Mouse (Mus musculus) CH12.LX (cell line): ENCODE results near the gene 4930535I16Rik. TPM values are rescaled to one million over a fixed set of nuclear protein-coding genes. Genes with fewer than 3 reads are reported as not detected.

Experiments used
- DNase-seq: peaks from one replicate; pipeline ENCODE4 v3.0.0-alpha.2; 2013; ENCODE audit errors: extremely low read depth
- H3K27ac ChIP-seq: 2 replicates; pipeline ENCODE4 v1.5.1; 2012; ENCODE audit warnings: low read depth, mild to moderate bottlenecking, control low read depth, moderate library complexity; ENCODE audit not compliant: insufficient read depth
- H3K27me3 ChIP-seq: replicated peaks from 2 replicates; pipeline ENCODE3; 2012; ENCODE audit warnings: inconsistent platforms
- H3K36me3 ChIP-seq, 2 experiments: replicated peaks in 1 of 2; 2 replicates each; pipeline versions ENCODE3 to v1.6.1; 2012; ENCODE audit warnings: inconsistent platforms in 1 of 2, low read length in 1 of 2, mild to moderate bottlenecking in 1 of 2, mixed read lengths in 1 of 2, moderate library complexity in 1 of 2; ENCODE audit not compliant: control insufficient read depth in 1 of 2, insufficient read depth in 1 of 2
- H3K4me1 ChIP-seq, 2 experiments: 2 replicates each; pipeline ENCODE4 v1.6.1; 2012; ENCODE audit warnings: inconsistent platforms in 1 of 2, moderate library complexity in 1 of 2; ENCODE audit not compliant: insufficient read depth in 2 of 2, control insufficient read depth in 1 of 2
- H3K4me2 ChIP-seq: 2 replicates; pipeline ENCODE4 v1.6.1; 2012; ENCODE audit warnings: low read depth, mild to moderate bottlenecking, control low read depth; ENCODE audit not compliant: poor library complexity, insufficient read depth, severe bottlenecking
- H3K4me3 ChIP-seq, 3 experiments: fragments of 150-350 bp in 1 of 3; sonication (generic) in 1 of 3; replicated peaks in 1 of 3; 2 replicates each; pipeline versions ENCODE3 to v1.5.1; 2011 to 2012; ENCODE audit warnings: low read depth in 2 of 3, low read length in 2 of 3, mild to moderate bottlenecking in 2 of 3, moderate library complexity in 2 of 3, control low read depth in 1 of 3, improper control_type of control experiment in 1 of 3, inconsistent platforms in 1 of 3, mixed read lengths in 1 of 3; ENCODE audit not compliant: poor library complexity in 1 of 3
- H3K79me2 ChIP-seq: replicated peaks from 2 replicates; pipeline ENCODE4 v1.6.1; 2012; ENCODE audit warnings: mild to moderate bottlenecking, moderate library complexity; ENCODE audit not compliant: control insufficient read depth, poor library complexity, insufficient read depth, severe bottlenecking; ENCODE audit errors: extremely low read depth
- H3K9ac ChIP-seq: 2 replicates; pipeline ENCODE4 v1.6.1; 2012; ENCODE audit warnings: low read depth, mild to moderate bottlenecking, control low read depth, moderate library complexity; ENCODE audit not compliant: insufficient read depth
- H3K9me3 ChIP-seq: replicated peaks from 2 replicates; pipeline ENCODE3; 2012; ENCODE audit warnings: low read length, inconsistent platforms, mixed read lengths
- BHLHE40 ChIP-seq: IDR thresholded peaks from 2 replicates; pipeline ENCODE4 v1.6.1; 2011; ENCODE audit warnings: mild to moderate bottlenecking, low read depth, low read length, improper control_type of control experiment
- CHD2 ChIP-seq: IDR thresholded peaks from 2 replicates; pipeline ENCODE4 v1.6.1; 2011; ENCODE audit warnings: low read length, improper control_type of control experiment
- CTCF ChIP-seq, 2 experiments: IDR thresholded peaks in 1 of 2; conservative IDR thresholded peaks in 1 of 2; 2 replicates each; pipeline ENCODE4 v1.5.1; 2011 to 2012; ENCODE audit warnings: low read depth in 2 of 2, low read length in 2 of 2, improper control_type of control experiment in 1 of 2, inconsistent platforms in 1 of 2, mild to moderate bottlenecking in 1 of 2, moderate library complexity in 1 of 2
- E2F4 ChIP-seq: IDR thresholded peaks from 2 replicates; pipeline ENCODE4 v1.6.1; 2011; ENCODE audit warnings: low read depth, low read length, improper control_type of control experiment; ENCODE audit not compliant: insufficient replicate concordance
- ELF1 ChIP-seq: IDR thresholded peaks from 2 replicates; pipeline ENCODE4 v1.6.1; 2014; ENCODE audit warnings: low read depth, mild to moderate bottlenecking, inconsistent platforms, low read length, improper control_type of control experiment
- ETS1 ChIP-seq: conservative IDR thresholded peaks from 2 replicates; pipeline ENCODE4 v1.6.1; 2012; ENCODE audit warnings: low read depth, mild to moderate bottlenecking, inconsistent platforms, low read length, improper control_type of control experiment, moderate library complexity
- GABPA ChIP-seq: IDR thresholded peaks from 2 replicates; pipeline ENCODE4 v1.6.1; 2012; ENCODE audit warnings: low read depth, low read length, improper control_type of control experiment, inconsistent platforms; ENCODE audit not compliant: insufficient replicate concordance
- HCFC1 ChIP-seq: IDR thresholded peaks from 2 replicates; pipeline ENCODE4 v1.6.1; 2012; ENCODE audit warnings: low read depth, mild to moderate bottlenecking, inconsistent platforms, low read length, improper control_type of control experiment
- IRF4 ChIP-seq: IDR thresholded peaks from 2 replicates; pipeline ENCODE4 v1.6.1; 2014; ENCODE audit warnings: low read depth, mild to moderate bottlenecking, inconsistent platforms, low read length, improper control_type of control experiment
- JUN ChIP-seq: IDR thresholded peaks from 2 replicates; pipeline ENCODE4 v1.6.1; 2011; ENCODE audit warnings: low read depth, mild to moderate bottlenecking, low read length, improper control_type of control experiment, moderate library complexity; ENCODE audit not compliant: insufficient read depth
- JUND ChIP-seq: conservative IDR thresholded peaks from 2 replicates; pipeline ENCODE4 v1.6.1; 2011; ENCODE audit warnings: low read depth, low read length, improper control_type of control experiment
- KAT2A ChIP-seq: IDR thresholded peaks from 2 replicates; pipeline ENCODE4 v1.6.1; 2012; ENCODE audit warnings: low read length, improper control_type of control experiment, inconsistent platforms; ENCODE audit not compliant: insufficient replicate concordance
- MAFK ChIP-seq: IDR thresholded peaks from 2 replicates; pipeline ENCODE4 v1.6.1; 2011; ENCODE audit warnings: low read length, improper control_type of control experiment; ENCODE audit not compliant: insufficient replicate concordance
- MAX ChIP-seq: IDR thresholded peaks from 2 replicates; pipeline ENCODE4 v1.6.1; 2011; ENCODE audit warnings: low read length, improper control_type of control experiment
- MAZ ChIP-seq: IDR thresholded peaks from 2 replicates; pipeline ENCODE4 v1.6.1; 2012; ENCODE audit warnings: low read depth, mild to moderate bottlenecking, inconsistent platforms, low read length, improper control_type of control experiment, moderate library complexity
- MXI1 ChIP-seq: IDR thresholded peaks from 2 replicates; pipeline ENCODE4 v1.6.1; 2011; ENCODE audit warnings: mild to moderate bottlenecking, low read depth, low read length, improper control_type of control experiment
- MYC ChIP-seq: IDR thresholded peaks from 2 replicates; pipeline ENCODE4 v1.6.1; 2011; ENCODE audit warnings: low read depth, mild to moderate bottlenecking, improper control_type of control experiment, low read length
- NELFE ChIP-seq: IDR thresholded peaks from 2 replicates; pipeline ENCODE4 v1.6.1; 2011; ENCODE audit warnings: low read depth, low read length, improper control_type of control experiment
- NRF1 ChIP-seq: IDR thresholded peaks from 2 replicates; pipeline ENCODE4 v1.6.1; 2014; ENCODE audit warnings: low read depth, mild to moderate bottlenecking, inconsistent platforms, low read length, improper control_type of control experiment, moderate library complexity
- POLR2A ChIP-seq: IDR thresholded peaks from 2 replicates; pipeline ENCODE4 v1.6.1; 2011; ENCODE audit warnings: low read depth, mild to moderate bottlenecking, improper control_type of control experiment, low read length
- POLR2AphosphoS2 ChIP-seq: IDR thresholded peaks from 2 replicates; pipeline ENCODE4 v1.6.1; 2011; ENCODE audit warnings: low read depth, low read length, improper control_type of control experiment
- RAD21 ChIP-seq: IDR thresholded peaks from 2 replicates; pipeline ENCODE4 v1.6.1; 2011; ENCODE audit warnings: low read depth, mild to moderate bottlenecking, low read length, improper control_type of control experiment, moderate library complexity
- RCOR1 ChIP-seq: conservative IDR thresholded peaks from 2 replicates; pipeline ENCODE4 v1.6.1; 2012; ENCODE audit warnings: low read depth, mild to moderate bottlenecking, inconsistent platforms, low read length, improper control_type of control experiment
- SIN3A ChIP-seq: IDR thresholded peaks from 2 replicates; pipeline ENCODE4 v1.6.1; 2012; ENCODE audit warnings: low read length, improper control_type of control experiment, inconsistent platforms
- SMC3 ChIP-seq: IDR thresholded peaks from 2 replicates; pipeline ENCODE4 v1.6.1; 2011; ENCODE audit warnings: low read depth, low read length, improper control_type of control experiment
- TBP ChIP-seq: conservative IDR thresholded peaks from 2 replicates; pipeline ENCODE4 v1.6.1; 2011; ENCODE audit warnings: low read depth, low read length, improper control_type of control experiment
- TCF12 ChIP-seq: IDR thresholded peaks from 2 replicates; pipeline ENCODE4 v1.6.1; 2014; ENCODE audit warnings: low read depth, mild to moderate bottlenecking, inconsistent platforms, low read length, improper control_type of control experiment
- UBTF ChIP-seq: IDR thresholded peaks from 2 replicates; pipeline ENCODE4 v1.6.1; 2012; ENCODE audit warnings: low read depth, mild to moderate bottlenecking, inconsistent platforms, low read length, improper control_type of control experiment, moderate library complexity
- USF1 ChIP-seq: IDR thresholded peaks from 2 replicates; pipeline ENCODE4 v1.6.1; 2014; ENCODE audit warnings: low read depth, mild to moderate bottlenecking, inconsistent platforms, low read length, improper control_type of control experiment
- USF2 ChIP-seq: conservative IDR thresholded peaks from 2 replicates; pipeline ENCODE4 v1.6.1; 2011; ENCODE audit warnings: low read depth, low read length, improper control_type of control experiment
- ZKSCAN1 ChIP-seq: IDR thresholded peaks from 2 replicates; pipeline ENCODE4 v1.6.1; 2012; ENCODE audit warnings: low read depth, inconsistent platforms, low read length, improper control_type of control experiment, borderline replicate concordance
- ZMIZ1 ChIP-seq: IDR thresholded peaks from 2 replicates; pipeline ENCODE4 v1.6.1; 2012; ENCODE audit warnings: low read depth, mild to moderate bottlenecking, inconsistent platforms, low read length, improper control_type of control experiment
- dilution Hi-C: fragments of 300-500 bp; cut with MboI; formaldehyde crosslinking; loops from 2 replicates; pipeline ENCODE4 v1.14.3; 2020; ENCODE audit warnings: low sequenced_read_pairs; ENCODE audit not compliant: extremely low pct_unique_long_range_greater_than_20kb, extremely low pct_ligation_motif_present
- in situ Hi-C: fragments of 300-500 bp; cut with MboI; formaldehyde crosslinking; loops from 3 replicates; pipeline ENCODE4 v1.14.3; 2019; ENCODE audit warnings: low sequenced_read_pairs, low pct_ligation_motif_present, low pct_unique_long_range_greater_than_20kb, mixed read lengths
- polyA plus RNA-seq: library from polyadenylated mRNA; unstranded; fragments of >175 nt; gene quantifications from 2 replicates; pipeline ENCODE4 v1.2.1, GENCODE M21; 2012; ENCODE audit warnings: low read depth; ENCODE audit not compliant: insufficient read length
- total RNA-seq, 2 experiments: library from RNA; depleted of rRNA; stranded (reverse); fragments of 300-350 nt in 1 of 2; fragments of >200 nt in 1 of 2; gene quantifications; 2 replicates each; pipeline ENCODE4 v1.2.3; 2012 to 2014

The 4930535I16Rik gene
- total and polyA plus RNA-seq, 3 experiments: 2.1 TPM; not detected in 2

- Histone ChIP-seq H3K27ac (peak within 1 kb of the TSS; percentile 67), H3K4me1 (peaks cover 8 to 34% of the 10 kb centered on the region in 2 experiments; a peak in 3 of 4 replicates), H3K79me2 (peaks cover 39% of the 10 kb centered on the region), H3K4me3 (peak within 1 kb of the TSS; percentile 85 to 98 (median 95)), H3K9ac (peak within 1 kb of the TSS; percentile 96), H3K36me3 (peaks cover 20 to 42% of the 10 kb centered on the region in 2 experiments), H3K9me3 (no peaks in the 10 kb centered on the region), H3K4me2 (peak within 1 kb of the TSS; percentile 96), H3K27me3 (no peaks in the 10 kb centered on the region)
- in situ Hi-C loops: no loop called here
- dilution Hi-C loops: no loop called here
- TF ChIP-seq CHD2 (peak; percentile 94), ETS1 (peak; percentile 73), BHLHE40 (peak; percentile 98), UBTF (no peak), RAD21 (no peak), JUND (no peak), CTCF (conservative IDR thresholded peaks at IDR 0.05 in 1 of 2, IDR thresholded peaks at IDR 0.05 in 1 of 2; ENCODE audit: low read depth in 2 of 2, low read length in 2 of 2) (no peak), ZKSCAN1 (no peak), ELF1 (peak; percentile 78), NRF1 (peak; percentile 55), MAFK (no peak), MAX (peak; percentile 97), TBP (0 out of 2 replicates have a peak, but pooled peaks have one; percentile 32), POLR2A (peak; percentile 88), IRF4 (peak; percentile 61), JUN (no peak), HCFC1 (peak; percentile 81), MXI1 (peak; percentile 92), USF1 (peak; percentile 99), GABPA (no peak; the same call in 1 of the 2 replicates), TCF12 (peak; percentile 52; the same call in 1 of the 2 replicates), NELFE (peak; percentile 58; the same call in 1 of the 2 replicates), MYC (peak; percentile 72), ZMIZ1 (peak; percentile 56; the same call in 1 of the 2 replicates), USF2 (peak; percentile 97), POLR2AphosphoS2 (no peak), MAZ (peak; percentile 91), RCOR1 (no peak), SMC3 (no peak), KAT2A (peak; percentile 74; the same call in 1 of the 2 replicates), E2F4 (no peak), SIN3A (peak; percentile 92)
- DNase-seq: peak; percentile 97
Measured at GRCm38 (mm10) chr4:123916748-123917547, 874 bp downstream of the 4930535I16Rik start, which contains the start of gene Rragc. Gene Rragc, plus strand, starts transcription at chr4:123917446.
